Mouse (Mus musculus): ENCODE results near the gene Ddx46. TPM values are rescaled to one million over a fixed set of nuclear protein-coding genes. Genes with fewer than 3 reads are reported as not detected.
"Not testable (repeated sequence)": the region's sequence is repeated elsewhere in the genome, so short reads cannot be mapped to it uniquely, and the experiment has no call there.

The Ddx46 gene
- 10 to 100 TPM; 44.2 to 45.2 TPM for total RNA-seq (2021)

- intact Hi-C loops (cut with DNase I): no loop called here
- peak; percentile 83 to 94 for DNase-seq (ENCODE audit: extremely low spot score in 1 of 2, low spot score in 2 of 2)
Observed at GRCm38 (mm10) chr13:55634639-55635127, at the start of gene Ddx46. TSS of gene Ddx46 (plus strand) at chr13:55635027.

DNA sequence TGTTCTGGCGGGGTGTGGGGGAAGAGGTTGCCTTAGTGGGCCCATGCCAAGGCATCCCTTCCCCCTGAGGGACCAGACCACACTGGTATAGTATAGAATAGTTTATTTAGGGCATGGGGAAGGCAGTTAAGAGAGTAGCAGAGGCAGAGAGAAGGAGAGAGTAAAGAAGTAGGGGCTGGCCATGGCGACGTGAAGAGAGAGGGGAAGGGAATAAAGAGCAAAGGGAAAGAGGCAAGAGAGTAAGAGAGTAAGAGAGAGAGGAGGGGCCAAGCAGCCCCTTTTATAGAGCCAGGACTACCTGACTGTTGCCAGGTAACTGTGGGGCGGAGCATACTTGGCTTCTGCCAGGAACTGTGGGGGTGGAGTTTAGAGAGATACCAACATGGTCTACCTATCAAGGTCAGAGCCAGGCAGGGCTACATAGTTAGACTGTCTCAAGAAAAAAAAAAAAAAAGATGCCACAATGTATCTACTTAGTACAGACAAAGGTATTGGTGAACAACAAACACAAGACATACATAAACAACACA is 42.8 kb upstream of the Ddx46 start:
- DNase-seq (ENCODE audit: extremely low spot score in 1 of 2, low spot score in 2 of 2): no peak
- intact Hi-C loops (cut with DNase I): no loop called here

- peak; percentile 95 to 98 for DNase-seq (ENCODE audit: extremely low spot score in 1 of 2, low spot score in 2 of 2)
- intact Hi-C loops (cut with DNase I): no loop called here
Observed at GRCm38 (mm10) chr13:55592512-55593253, 42.1 kb upstream of the Ddx46 start.

DNA sequence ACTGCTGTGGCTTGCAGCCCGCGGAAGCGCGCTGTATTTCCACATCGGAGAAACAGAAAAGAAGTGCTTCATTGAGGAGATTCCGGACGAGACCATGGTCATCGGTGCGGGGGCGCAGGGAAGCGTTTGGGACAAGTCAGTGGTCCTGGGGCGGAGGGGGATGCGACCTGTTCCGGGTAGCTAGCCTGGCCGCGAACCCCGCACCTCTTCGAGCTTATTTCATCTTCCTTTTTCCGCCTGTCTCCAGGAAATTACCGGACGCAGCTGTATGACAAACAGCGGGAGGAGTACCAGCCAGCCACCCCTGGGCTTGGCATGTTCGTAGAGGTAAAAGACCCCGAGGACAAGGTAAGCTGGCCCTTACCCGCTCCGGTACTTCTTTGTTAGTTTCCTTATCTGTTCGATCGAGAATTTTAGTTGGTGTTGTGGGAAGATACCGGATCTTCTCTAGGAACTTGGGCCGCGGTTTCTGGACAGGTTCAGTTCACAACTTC is 41.5 kb upstream of the Ddx46 start:
- no peak for DNase-seq (ENCODE audit: extremely low spot score in 1 of 2, low spot score in 2 of 2)
- intact Hi-C loops (cut with DNase I): no loop called here

DNA sequence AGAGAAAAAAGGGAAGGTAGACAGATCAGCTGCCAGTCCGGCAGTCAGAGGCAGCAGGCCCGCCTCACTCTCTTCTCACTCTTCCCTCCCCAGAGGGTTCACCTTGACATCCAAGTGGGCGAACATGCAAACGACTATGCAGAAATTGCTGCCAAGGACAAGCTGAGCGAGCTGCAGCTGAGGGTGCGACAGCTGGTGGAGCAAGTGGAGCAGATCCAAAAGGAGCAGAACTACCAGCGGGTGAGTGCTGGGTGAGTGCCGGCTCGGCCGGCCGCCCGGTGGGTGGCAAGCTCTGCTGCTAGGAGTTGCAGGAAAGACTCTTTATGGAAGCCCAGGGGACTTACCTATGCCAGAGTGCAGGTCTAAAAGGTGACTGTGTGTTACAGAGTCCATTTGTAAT is 39.5 kb upstream of the Ddx46 start:
- intact Hi-C loops (cut with DNase I): no loop called here
- peak in 1 of 2 experiments; percentile 57 for DNase-seq (ENCODE audit: extremely low spot score in 1 of 2, low spot score in 2 of 2)

DNA sequence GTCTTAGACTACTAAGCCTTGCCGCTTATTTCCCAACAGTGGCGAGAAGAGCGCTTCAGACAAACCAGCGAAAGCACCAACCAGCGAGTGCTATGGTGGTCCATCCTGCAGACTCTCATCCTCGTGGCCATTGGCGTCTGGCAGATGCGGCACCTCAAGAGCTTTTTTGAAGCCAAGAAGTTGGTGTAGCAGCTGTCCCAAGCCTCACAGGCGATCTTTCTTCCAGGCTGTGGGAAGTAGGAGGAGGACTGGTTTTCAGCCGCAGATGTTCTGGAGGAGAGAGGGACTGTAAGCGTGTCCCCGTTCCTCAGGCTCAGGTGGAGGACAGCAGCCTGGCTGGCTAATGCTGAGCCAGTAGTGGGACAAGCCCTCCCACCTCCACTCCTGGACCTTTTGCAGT is 38.0 kb upstream of the Ddx46 start:
- intact Hi-C loops (cut with DNase I): no loop called here
- no peak for DNase-seq (ENCODE audit: extremely low spot score in 1 of 2, low spot score in 2 of 2)

DNA sequence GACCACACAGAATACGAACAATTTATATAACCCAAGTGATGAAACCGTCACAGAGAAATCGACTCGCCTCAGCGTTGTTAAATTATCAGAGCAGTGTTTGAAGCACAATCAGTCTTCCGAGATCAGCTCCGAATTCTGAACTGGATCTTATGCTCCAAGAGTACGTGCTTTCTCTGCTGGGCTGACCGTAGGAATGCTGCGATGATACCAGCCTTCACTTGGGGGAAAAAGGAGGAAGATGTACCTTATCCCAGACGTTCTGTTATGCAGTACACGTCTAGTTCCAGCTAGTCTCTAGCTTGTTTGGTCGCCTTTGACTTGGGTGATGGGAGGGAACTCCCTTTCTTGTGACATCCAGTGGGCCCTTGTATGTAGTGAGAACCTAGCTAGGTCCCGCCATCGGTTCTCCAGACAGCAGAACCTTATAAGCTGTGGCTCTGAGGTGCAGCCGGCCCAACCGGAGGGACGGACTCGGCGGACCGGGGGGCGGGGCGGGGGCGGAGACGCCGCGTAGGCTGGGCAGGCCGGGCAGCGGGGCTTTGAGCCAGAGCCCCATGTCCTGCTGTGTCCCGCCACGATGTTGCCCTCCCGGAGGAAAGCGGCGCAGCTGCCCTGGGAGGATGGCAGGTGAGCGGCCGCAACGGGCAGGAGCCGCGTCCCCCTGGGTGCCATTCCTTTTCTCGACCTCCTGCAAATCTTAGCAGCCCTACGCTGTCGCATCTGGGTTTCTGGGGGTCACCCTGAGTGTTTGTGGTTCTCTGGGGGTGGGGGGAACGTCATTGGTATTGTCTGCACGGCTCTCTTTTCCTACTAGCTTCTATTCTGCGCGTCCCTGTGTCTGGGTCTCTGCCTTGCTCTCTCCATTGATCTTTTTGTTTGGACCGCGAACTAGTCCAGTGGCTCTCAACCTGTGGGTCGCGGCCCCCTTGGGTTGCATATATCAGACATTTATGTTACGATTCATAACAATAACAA is 35.0 kb upstream of the Ddx46 start, which contains the start of gene B4galt7:
Gene B4galt7, plus strand, starts transcription at position 331 of the 975 bp plus-strand sequence.
- intact Hi-C loops (cut with DNase I): loop anchor here (2.0 kb wide), 1 partner anchor 41 kb away; no protein-coding TSS in a partner anchor
- DNase-seq (ENCODE audit: extremely low spot score in 1 of 2, low spot score in 2 of 2): peak; percentile 68 to 92

DNA sequence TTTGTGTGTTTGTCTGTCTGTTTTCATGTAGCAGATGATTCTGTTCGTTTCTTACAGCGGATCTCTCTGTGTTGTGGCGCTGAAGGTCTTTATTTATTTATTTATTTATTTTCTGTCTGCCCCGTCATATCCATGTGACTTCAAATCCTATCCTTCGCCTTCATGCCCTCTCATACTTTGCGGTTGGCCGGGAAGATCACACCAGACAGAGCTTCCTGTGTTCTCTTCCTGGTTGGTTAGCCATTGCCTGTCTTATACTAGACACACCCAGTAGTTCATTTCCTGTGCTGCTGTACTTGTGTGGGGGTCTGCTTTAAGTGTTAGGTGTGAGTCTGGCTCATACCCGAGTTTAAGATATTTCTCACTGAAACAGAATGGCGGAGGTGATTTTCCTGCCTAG is 34.2 kb upstream of the Ddx46 start:
- intact Hi-C loops (cut with DNase I): loop anchor here (2.0 kb wide), 1 partner anchor 40 kb away; no protein-coding TSS in a partner anchor
- no peak for DNase-seq (ENCODE audit: extremely low spot score in 1 of 2, low spot score in 2 of 2)

DNA sequence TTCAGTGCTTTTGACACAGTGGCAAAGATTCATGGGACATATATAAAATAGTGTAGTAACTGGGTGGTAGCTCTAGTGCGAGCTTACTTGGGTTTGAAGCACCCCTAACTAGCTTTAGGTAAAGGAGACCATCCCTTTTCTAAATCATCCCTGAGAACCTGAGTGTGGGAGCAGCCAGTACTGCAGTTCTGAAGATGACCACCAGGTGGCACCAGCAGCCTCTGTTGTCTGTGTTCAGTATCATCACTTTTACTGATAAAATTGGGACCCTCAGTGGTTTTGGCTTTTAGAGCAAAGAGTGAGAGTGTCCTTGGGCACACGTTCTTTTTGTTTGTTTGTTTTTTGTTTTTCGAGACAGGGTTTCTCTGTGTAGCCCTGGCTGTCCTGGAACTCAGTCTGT is 33.2 kb upstream of the Ddx46 start:
- peak; percentile 77 to 84 for DNase-seq (ENCODE audit: extremely low spot score in 1 of 2, low spot score in 2 of 2)
- intact Hi-C loops (cut with DNase I): loop anchor here (2.0 kb wide), 1 partner anchor 39 kb away; no protein-coding TSS in a partner anchor

GRCm38 (mm10) chr13:55604606-55605005 is 30.2 kb upstream of the Ddx46 start:
- intact Hi-C loops (cut with DNase I): no loop called here

GRCm38 (mm10) chr13:55606899-55607623 is 27.8 kb upstream of the Ddx46 start:
- intact Hi-C loops (cut with DNase I): no loop called here
- DNase-seq (ENCODE audit: extremely low spot score in 1 of 2, low spot score in 2 of 2): peak in 1 of 2 experiments; percentile 36

More at GRCm38 (mm10) chr13:55604606-55605005, 30.2 kb upstream of the Ddx46 start:
- DNase-seq (ENCODE audit: extremely low spot score in 1 of 2, low spot score in 2 of 2): no peak

- no peak for DNase-seq (ENCODE audit: extremely low spot score in 1 of 2, low spot score in 2 of 2)
- intact Hi-C loops (cut with DNase I): no loop called here
Observed at GRCm38 (mm10) chr13:55607624-55608006, 27.2 kb upstream of the Ddx46 start.

DNA sequence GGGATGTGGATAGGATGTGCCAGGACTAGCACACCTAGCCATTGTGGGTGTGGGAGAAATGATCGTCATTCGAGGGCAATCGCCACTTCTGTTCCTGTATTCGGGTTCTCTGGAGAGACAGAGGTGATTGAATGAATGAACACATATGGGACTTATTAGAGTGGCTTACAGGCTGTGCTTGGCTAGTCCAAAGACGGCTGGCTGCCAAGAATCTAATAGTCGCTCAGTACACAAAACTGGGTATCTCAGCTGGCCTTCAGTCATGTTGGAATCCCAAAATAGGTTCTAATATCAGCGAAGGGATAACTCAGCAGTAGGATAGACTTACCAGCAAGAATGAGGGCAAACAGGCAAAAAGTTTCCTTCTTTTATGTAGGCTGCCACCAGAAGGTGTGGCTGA is 22.8 kb upstream of the Ddx46 start:
- DNase-seq (ENCODE audit: extremely low spot score in 1 of 2, low spot score in 2 of 2): no peak
- intact Hi-C loops (cut with DNase I): no loop called here

GRCm38 (mm10) chr13:55613471-55613870 is 21.4 kb upstream of the Ddx46 start:
- DNase-seq (ENCODE audit: extremely low spot score in 1 of 2, low spot score in 2 of 2): no peak
- intact Hi-C loops (cut with DNase I): no loop called here

DNA sequence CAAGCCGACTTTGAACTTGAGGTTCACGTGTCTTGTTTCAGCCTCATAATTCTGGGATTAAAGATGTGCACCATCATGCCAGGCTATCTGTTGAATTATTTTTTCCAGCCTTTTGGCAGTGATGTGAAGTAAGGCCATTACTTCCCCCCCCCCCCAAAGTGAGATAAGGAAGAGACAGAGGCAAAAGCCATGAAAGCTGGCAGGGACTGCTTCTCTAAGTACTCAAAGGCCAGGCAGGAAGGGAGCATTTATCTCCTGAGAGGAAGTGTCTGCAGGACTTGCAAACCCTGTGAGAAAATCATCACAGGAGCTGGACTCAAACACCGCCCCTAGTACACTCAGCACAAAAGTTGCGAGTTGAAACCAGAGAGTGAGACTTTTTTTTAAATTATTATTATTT is 15.5 kb upstream of the Ddx46 start:
- intact Hi-C loops (cut with DNase I): no loop called here
- no peak for DNase-seq (ENCODE audit: extremely low spot score in 1 of 2, low spot score in 2 of 2)

DNA sequence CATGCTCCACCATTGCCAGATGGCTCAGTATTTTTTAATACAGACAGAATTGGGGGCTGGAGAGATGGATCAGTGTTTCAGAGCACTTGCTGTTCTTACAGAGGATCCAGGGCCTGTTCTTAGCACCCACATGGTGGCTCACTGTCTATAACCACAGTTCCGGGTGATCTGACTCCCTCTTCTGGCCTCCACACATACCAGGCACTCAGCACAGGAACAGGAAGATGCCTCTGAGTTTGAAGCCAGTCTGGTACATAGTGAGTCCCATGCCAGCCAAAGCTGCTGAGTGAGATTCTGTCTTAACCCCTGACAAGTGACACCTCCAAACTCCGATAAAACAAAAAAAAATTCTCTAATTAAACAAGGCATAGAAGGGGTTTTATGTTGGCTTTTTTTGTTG is 14.6 kb upstream of the Ddx46 start:
- no peak for DNase-seq (ENCODE audit: extremely low spot score in 1 of 2, low spot score in 2 of 2)
- intact Hi-C loops (cut with DNase I): no loop called here

DNA sequence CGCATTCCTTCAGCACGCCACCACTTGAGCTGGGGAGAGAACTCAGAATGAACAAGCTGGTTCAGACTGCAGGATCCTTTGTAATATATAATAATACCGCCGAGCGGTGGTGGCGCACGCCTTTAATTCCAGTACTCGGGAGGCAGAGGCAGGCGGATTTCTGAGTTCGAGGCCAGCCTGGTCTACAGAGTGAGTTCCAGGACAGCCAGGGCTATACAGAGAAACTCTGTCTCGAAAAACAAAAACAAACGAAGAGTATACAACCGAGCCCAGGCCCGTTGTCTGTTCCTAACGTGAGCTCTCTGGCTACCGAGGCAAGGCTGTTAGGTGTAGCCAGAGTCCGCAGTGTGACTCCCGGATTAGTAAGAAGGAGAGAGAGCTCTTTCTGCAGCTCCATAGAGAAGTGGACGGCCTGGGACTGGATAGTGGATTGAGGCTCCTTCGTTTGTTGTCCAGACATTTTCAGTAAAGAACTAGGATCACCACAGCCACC is 12.6 kb upstream of the Ddx46 start:
- intact Hi-C loops (cut with DNase I); DNase-seq (ENCODE audit: extremely low spot score in 1 of 2, low spot score in 2 of 2): not testable (repeated sequence)

Data from left cerebral cortex, postnatal 10 days (tissue).